Mouse (Mus musculus): ENCODE results near the gene Apoc2. TPM values are rescaled to one million over a fixed set of nuclear protein-coding genes. Genes with fewer than 3 reads are reported as not detected.
A peak's percentile ranks its signal among the peaks of the same experiment; 100 is the strongest.

The Apoc2 gene
- total and polyA plus RNA-seq, 3 experiments, result 0.47 TPM; not detected in 2

- H3K4me1 ChIP-seq (ENCODE audit: control insufficient read depth, insufficient read depth, low read length), result peaks cover 2% of the 10 kb centered on the region
- WGBS, result 76% methylated on average over 4 of the region's 4 CpGs
Observed at GRCm38 (mm10) chr7:19717346-19717745, 39.6 kb upstream of the Apoc2 start.

GRCm38 (mm10) chr7:19716822-19717221 is 39.1 kb upstream of the Apoc2 start:
- H3K9ac ChIP-seq (ENCODE audit: low read depth, low read length), result no peak overlapping the region
- WGBS, result 71% methylated on average over 2 of the region's 2 CpGs
- no peak for TF ChIP-seq POLR2A (IDR thresholded peaks at IDR 0.05; ENCODE audit: insufficient read depth, low read depth, low read length)
- TF ChIP-seq CTCF (IDR thresholded peaks at IDR 0.05), result no peak
- TF ChIP-seq EP300 (IDR thresholded peaks at IDR 0.05; ENCODE audit: insufficient read depth, low read depth, low read length), result no peak
- intact Hi-C loops (cut with DNase I), result no loop called here
- H3K79me2 ChIP-seq (replicated peaks; ENCODE audit: control insufficient read depth, insufficient read depth, low read length), result no peaks in the 10 kb centered on the region
- no peak for DNase-seq
- H3K36me3 ChIP-seq (ENCODE audit: control insufficient read depth, insufficient read depth, low read length), result no peaks in the 10 kb centered on the region
- no peaks in the 10 kb centered on the region for H3K27me3 ChIP-seq (ENCODE audit: control insufficient read depth, insufficient read depth, low read length)
- H3K4me3 ChIP-seq, result no peak overlapping the region
- H3K4me1 ChIP-seq (ENCODE audit: control insufficient read depth, insufficient read depth, low read length), result peaks cover 2% of the 10 kb centered on the region
- no peak overlapping the region for H3K27ac ChIP-seq

More at GRCm38 (mm10) chr7:19717346-19717745, 39.6 kb upstream of the Apoc2 start:
- DNase-seq, result no peak
- intact Hi-C loops (cut with DNase I), result no loop called here
- H3K79me2 ChIP-seq (replicated peaks; ENCODE audit: control insufficient read depth, insufficient read depth, low read length), result no peaks in the 10 kb centered on the region
- H3K27ac ChIP-seq, result no peak overlapping the region
- no peak overlapping the region for H3K4me3 ChIP-seq
- H3K9ac ChIP-seq (ENCODE audit: low read depth, low read length), result no peak overlapping the region
- H3K27me3 ChIP-seq (ENCODE audit: control insufficient read depth, insufficient read depth, low read length), result no peaks in the 10 kb centered on the region
- H3K36me3 ChIP-seq (ENCODE audit: control insufficient read depth, insufficient read depth, low read length), result no peaks in the 10 kb centered on the region
- TF ChIP-seq CTCF (IDR thresholded peaks at IDR 0.05) (no peak), POLR2A (IDR thresholded peaks at IDR 0.05; ENCODE audit: insufficient read depth, low read depth, low read length) (no peak), EP300 (IDR thresholded peaks at IDR 0.05; ENCODE audit: insufficient read depth, low read depth, low read length) (no peak)

DNA sequence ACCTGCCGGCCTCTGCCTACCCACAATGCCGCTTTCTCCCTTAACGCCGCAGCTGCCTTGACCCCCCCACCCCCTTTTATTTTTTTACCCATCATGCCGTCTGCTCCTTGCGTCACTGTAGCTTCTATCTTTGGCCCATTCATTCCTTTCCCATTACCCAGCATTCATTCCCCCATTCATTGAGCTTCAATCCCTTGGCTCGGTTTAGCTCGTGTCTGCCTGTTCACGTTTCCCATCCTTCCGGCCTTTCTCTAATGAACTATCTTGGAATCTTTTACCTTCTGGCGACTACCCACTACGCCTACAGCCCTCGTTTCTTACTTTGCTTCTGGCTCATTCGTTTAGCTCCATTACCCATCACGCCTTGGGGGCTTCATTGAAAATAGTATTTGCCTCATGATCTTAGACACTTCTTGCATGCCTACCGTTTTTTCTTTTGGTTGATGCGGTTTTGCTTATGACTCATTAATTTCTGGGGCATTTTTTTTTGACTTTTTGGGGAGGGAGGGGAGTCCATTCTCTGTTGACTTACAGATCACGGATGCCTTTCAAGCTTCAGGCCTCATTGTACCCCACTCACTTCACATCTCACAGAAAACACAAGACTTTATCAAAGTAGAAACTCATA is 38.4 kb upstream of the Apoc2 start:
- intact Hi-C loops (cut with DNase I), result no loop called here
- peak overlapping the region; percentile 7; the same call in 1 of the 2 replicates for H3K9ac ChIP-seq (ENCODE audit: low read depth, low read length)
- no peaks in the 10 kb centered on the region for H3K36me3 ChIP-seq (ENCODE audit: control insufficient read depth, insufficient read depth, low read length)
- peak overlapping the region; percentile 64 for H3K4me3 ChIP-seq
- H3K27ac ChIP-seq, result peak overlapping the region; percentile 91
- no peaks in the 10 kb centered on the region for H3K27me3 ChIP-seq (ENCODE audit: control insufficient read depth, insufficient read depth, low read length)
- H3K4me1 ChIP-seq (ENCODE audit: control insufficient read depth, insufficient read depth, low read length), result peaks cover 2% of the 10 kb centered on the region
- DNase-seq, result no peak
- no peaks in the 10 kb centered on the region for H3K79me2 ChIP-seq (replicated peaks; ENCODE audit: control insufficient read depth, insufficient read depth, low read length)
- no peak for TF ChIP-seq CTCF (IDR thresholded peaks at IDR 0.05)
- peak; percentile 29; the same call in 1 of the 2 replicates for TF ChIP-seq EP300 (IDR thresholded peaks at IDR 0.05; ENCODE audit: insufficient read depth, low read depth, low read length)
- no peak for TF ChIP-seq POLR2A (IDR thresholded peaks at IDR 0.05; ENCODE audit: insufficient read depth, low read depth, low read length)
- 4% methylated on average over 18 of the region's 18 CpGs for WGBS

- Histone ChIP-seq H3K4me1 (ENCODE audit: control insufficient read depth, insufficient read depth, low read length) (peaks cover 2% of the 10 kb centered on the region), H3K27me3 (ENCODE audit: control insufficient read depth, insufficient read depth, low read length) (no peaks in the 10 kb centered on the region), H3K36me3 (ENCODE audit: control insufficient read depth, insufficient read depth, low read length) (no peaks in the 10 kb centered on the region), H3K4me3 (peak within 1 kb of the TSS; percentile 82), H3K9ac (ENCODE audit: low read depth, low read length) (peak within 1 kb of the TSS; percentile 83), H3K27ac (peak within 1 kb of the TSS; percentile 91), H3K79me2 (replicated peaks; ENCODE audit: control insufficient read depth, insufficient read depth, low read length) (no peaks in the 10 kb centered on the region)
- TF ChIP-seq CTCF (IDR thresholded peaks at IDR 0.05), result no peak
- peak; percentile 71 for TF ChIP-seq POLR2A (IDR thresholded peaks at IDR 0.05; ENCODE audit: insufficient read depth, low read depth, low read length)
- intact Hi-C loops (cut with DNase I), result loop anchor here (1.0 kb wide), 1 partner anchor 34 kb away; no protein-coding TSS in a partner anchor
- peak; percentile 96 to 99 for DNase-seq
- under 1% methylated on average over 59 of the region's 59 CpGs for WGBS
Observed at GRCm38 (mm10) chr7:19715239-19716054, 37.7 kb upstream of the Apoc2 start, which contains the start of gene Tomm40. Tomm40 (minus strand) TSS chr7:19715438.

GRCm38 (mm10) chr7:19714836-19715235 is 37.1 kb upstream of the Apoc2 start:
- H3K4me1 ChIP-seq (ENCODE audit: control insufficient read depth, insufficient read depth, low read length), result peaks cover 2% of the 10 kb centered on the region
- under 1% methylated on average over 39 of the region's 39 CpGs for WGBS
- H3K36me3 ChIP-seq (ENCODE audit: control insufficient read depth, insufficient read depth, low read length), result no peaks in the 10 kb centered on the region
- H3K9ac ChIP-seq (ENCODE audit: low read depth, low read length), result peak overlapping the region; percentile 83
- TF ChIP-seq EP300 (IDR thresholded peaks at IDR 0.05; ENCODE audit: insufficient read depth, low read depth, low read length), result no peak
- TF ChIP-seq POLR2A (IDR thresholded peaks at IDR 0.05; ENCODE audit: insufficient read depth, low read depth, low read length), result no peak
- TF ChIP-seq CTCF (IDR thresholded peaks at IDR 0.05), result no peak
- intact Hi-C loops (cut with DNase I), result loop anchor here (1.0 kb wide), 1 partner anchor 34 kb away; no protein-coding TSS in a partner anchor
- H3K79me2 ChIP-seq (replicated peaks; ENCODE audit: control insufficient read depth, insufficient read depth, low read length), result no peaks in the 10 kb centered on the region
- H3K27me3 ChIP-seq (ENCODE audit: control insufficient read depth, insufficient read depth, low read length), result no peaks in the 10 kb centered on the region
- DNase-seq, result no peak
- H3K4me3 ChIP-seq, result peak overlapping the region; percentile 82
- H3K27ac ChIP-seq, result peak overlapping the region; percentile 84

All from heart, adult 2 months (tissue).